Mouse (Mus musculus) neural tube, embryonic 11.5 days (tissue): ENCODE measurements around the gene Higd2a. TPM values are rescaled to one million over a fixed set of nuclear protein-coding genes. Genes with fewer than 3 reads are reported as not detected.
"Not testable (repeated sequence)": the region's sequence is repeated elsewhere in the genome, so short reads cannot be mapped to it uniquely, and the experiment has no call there.

Experiments used
- ATAC-seq: fragments of 200-750 bp; cut with Nextera tagmentation; 2 replicates; pipeline ENCODE4 v1.8.0; 2017; ENCODE audit warnings: moderate number of reproducible peaks, mild to moderate bottlenecking, moderate TSS enrichment, moderate library complexity; ENCODE audit not compliant: insufficient read depth, low FRiP score, low TSS enrichment
- DNase-seq: peaks from one replicate; pipeline ENCODE4 v3.0.0-alpha.2; 2015; ENCODE audit warnings: low spot score
- H3K27ac ChIP-seq: fragments of 300-500 bp; sonication (generic); 2 replicates; pipeline ENCODE4 v1.5.1; 2014; ENCODE audit warnings: low read depth, mild to moderate bottlenecking, low read length
- H3K27me3 ChIP-seq: fragments of 300-500 bp; sonication (generic); 2 replicates; pipeline ENCODE4 v1.6.1; 2014; ENCODE audit warnings: mild to moderate bottlenecking, low read length, mixed read lengths; ENCODE audit not compliant: control insufficient read depth, insufficient read depth
- H3K36me3 ChIP-seq: fragments of 300-500 bp; sonication (generic); 2 replicates; pipeline ENCODE4 v1.6.1; 2014; ENCODE audit warnings: mild to moderate bottlenecking, low read length, moderate library complexity, mixed read lengths; ENCODE audit not compliant: control insufficient read depth, insufficient read depth
- H3K4me1 ChIP-seq: fragments of 300-500 bp; sonication (generic); 2 replicates; pipeline ENCODE4 v1.6.1; 2014; ENCODE audit warnings: low read length, mixed read lengths; ENCODE audit not compliant: control insufficient read depth, insufficient read depth
- H3K4me2 ChIP-seq: fragments of 300-500 bp; sonication (generic); 2 replicates; pipeline ENCODE4 v1.6.1; 2014; ENCODE audit warnings: low read depth, mild to moderate bottlenecking, moderate library complexity
- H3K4me3 ChIP-seq: fragments of 300-500 bp; sonication (generic); 2 replicates; pipeline ENCODE4 v1.5.1; 2014; ENCODE audit warnings: low read depth, low read length
- H3K9ac ChIP-seq: fragments of 300-500 bp; sonication (generic); 2 replicates; pipeline ENCODE4 v1.6.1; 2014; ENCODE audit warnings: mild to moderate bottlenecking, low read length
- H3K9me3 ChIP-seq: fragments of 300-500 bp; sonication (generic); 2 replicates; pipeline ENCODE4 v1.6.1; 2016; ENCODE audit warnings: low read length; ENCODE audit not compliant: control insufficient read depth
- WGBS: fragments of 180-500 bp; shearing (Covaris S2); extraction: QIAGEN DNeasy Blood & Tissue Kit; methylation state at CpG from one replicate; pipeline ENCODE4 v1.1.7; 2014; 5-methylcytosine and 5-hydroxymethylcytosine counted together
- polyA plus RNA-seq: library from polyadenylated mRNA; unstranded; fragments of >200 nt; fragmentation: Nextera tagmentation; extraction: Ambion mirVana; gene quantifications from 2 replicates; pipeline ENCODE4 v1.2.1, GENCODE M21; 2014

The Higd2a gene
- polyA plus RNA-seq, 1 experiment from 2014 or later: 147 TPM

DNA sequence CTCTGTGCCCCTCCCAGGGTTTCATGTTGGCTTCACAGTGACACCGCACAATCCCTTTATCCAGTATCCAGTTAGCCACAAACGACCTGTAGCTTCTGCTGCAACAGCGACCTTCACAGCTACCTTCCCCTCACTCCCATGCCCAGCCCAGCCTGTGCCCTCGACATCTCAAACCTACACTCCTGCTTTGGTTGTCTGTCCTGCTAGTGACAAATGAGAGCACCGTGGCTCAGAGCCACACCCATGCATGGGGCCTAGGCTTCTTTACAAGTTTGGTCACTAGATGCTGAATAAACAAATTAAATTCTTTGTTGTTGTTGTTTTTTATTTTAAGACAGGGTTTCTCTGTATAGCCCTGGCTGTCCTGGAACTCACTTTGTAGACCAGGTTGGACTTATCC lies 17.2 kb downstream of the Higd2a start:
- peaks cover 6% of the 10 kb centered on the region; the same call in 1 of the 2 replicates for H3K4me1 ChIP-seq
- H3K27ac ChIP-seq: no peak overlapping the region
- H3K4me2 ChIP-seq: no peak overlapping the region
- H3K9ac ChIP-seq: no peak overlapping the region
- H3K36me3 ChIP-seq: no peaks in the 10 kb centered on the region
- DNase-seq (no peak), ATAC-seq (no peak)
- H3K9me3 ChIP-seq: no peaks in the 10 kb centered on the region
- 0 out of 2 replicates have a peak, but pooled peaks cover 3% of the 10 kb centered on the region for H3K27me3 ChIP-seq
- WGBS: 72% methylated on average over 5 of the region's 5 CpGs
- H3K4me3 ChIP-seq: no peak overlapping the region

DNA sequence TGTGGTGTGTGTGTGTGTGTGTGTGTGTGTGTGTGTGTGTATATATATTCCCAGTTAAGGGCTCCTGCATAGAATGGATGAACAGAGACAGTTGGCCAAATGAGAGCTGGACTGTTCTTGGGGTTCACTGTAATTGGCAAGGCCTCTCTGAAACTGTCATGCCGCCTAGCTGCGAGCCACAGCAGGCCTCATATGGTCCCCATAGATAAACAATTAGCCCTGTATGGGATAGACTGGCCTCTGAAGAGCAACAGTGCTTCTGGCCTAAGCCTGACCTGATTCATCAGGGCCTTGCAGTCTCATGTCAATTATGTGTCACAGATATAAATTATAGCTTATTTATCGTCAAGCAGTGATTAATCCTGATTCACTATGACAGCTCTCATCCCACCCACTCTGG lies 18.0 kb downstream of the Higd2a start:
- Histone ChIP-seq H3K27me3 (0 out of 2 replicates have a peak, but pooled peaks cover 3% of the 10 kb centered on the region), H3K27ac (no peak overlapping the region), H3K4me2 (no peak overlapping the region), H3K9ac (no peak overlapping the region), H3K4me3 (no peak overlapping the region), H3K4me1 (peaks cover 6% of the 10 kb centered on the region; the same call in 1 of the 2 replicates), H3K9me3 (no peaks in the 10 kb centered on the region), H3K36me3 (no peaks in the 10 kb centered on the region)
- DNase-seq (no peak), ATAC-seq (no peak)
- 75% methylated on average over 3 of the region's 3 CpGs for WGBS

DNA sequence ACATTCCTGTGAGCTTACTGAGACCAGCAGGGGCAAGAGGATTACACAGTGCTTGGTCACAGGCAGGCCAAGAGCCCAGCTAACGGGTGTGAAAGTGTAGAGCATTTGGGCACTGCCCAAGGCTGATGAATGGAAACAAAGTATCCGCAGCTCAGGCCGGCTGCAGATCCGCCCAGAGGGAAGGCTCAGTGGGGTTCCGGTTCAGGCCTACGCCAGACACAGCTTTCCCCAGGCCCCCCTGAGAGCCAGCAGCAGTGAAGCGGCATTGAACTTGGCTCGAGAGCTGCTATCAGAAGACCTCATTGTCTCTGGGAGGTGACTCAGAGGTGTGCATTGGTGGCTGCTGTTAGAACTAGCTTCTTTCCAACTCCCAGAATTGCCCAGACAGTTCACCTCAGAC lies 18.7 kb downstream of the Higd2a start:
- no peaks in the 10 kb centered on the region for H3K36me3 ChIP-seq
- ATAC-seq: no peak
- no peak overlapping the region for H3K9ac ChIP-seq
- 6% methylated on average over 8 of the region's 8 CpGs for WGBS
- H3K27ac ChIP-seq: no peak overlapping the region
- no peak overlapping the region for H3K4me3 ChIP-seq
- no peak overlapping the region for H3K4me2 ChIP-seq
- no peaks in the 10 kb centered on the region for H3K9me3 ChIP-seq
- peaks cover 6% of the 10 kb centered on the region; the same call in 1 of the 2 replicates for H3K4me1 ChIP-seq
- 0 out of 2 replicates have a peak, but pooled peaks cover 3% of the 10 kb centered on the region for H3K27me3 ChIP-seq
- no peak for DNase-seq

DNA sequence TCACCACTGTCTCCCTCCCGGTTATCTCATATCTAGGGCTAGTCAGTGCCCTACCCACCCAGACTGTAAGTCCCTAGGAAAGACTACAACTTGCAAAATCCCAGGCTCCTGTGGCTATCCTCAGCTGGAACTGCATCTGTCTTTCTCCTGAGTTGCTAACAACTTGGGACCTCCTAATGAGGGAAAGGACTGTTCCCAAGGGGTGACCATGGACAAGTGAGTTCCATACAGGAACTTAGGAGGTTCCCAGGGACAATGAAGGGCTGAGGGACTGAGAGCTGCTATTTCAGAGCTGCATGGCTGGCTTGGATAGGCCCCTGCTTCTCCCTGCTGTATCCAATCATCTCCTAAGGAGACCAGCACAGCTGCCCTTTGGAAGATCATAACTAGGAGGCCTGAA lies 19.3 kb downstream of the Higd2a start:
- Histone ChIP-seq H3K4me2 (no peak overlapping the region), H3K9me3 (no peaks in the 10 kb centered on the region), H3K9ac (no peak overlapping the region), H3K27ac (no peak overlapping the region), H3K27me3 (0 out of 2 replicates have a peak, but pooled peaks cover 3% of the 10 kb centered on the region), H3K4me3 (no peak overlapping the region), H3K4me1 (peaks cover 6% of the 10 kb centered on the region; the same call in 1 of the 2 replicates), H3K36me3 (no peaks in the 10 kb centered on the region)
- WGBS: 24% methylated on average over 1 of the region's 1 CpGs
- ATAC-seq (no peak), DNase-seq (no peak)

DNA sequence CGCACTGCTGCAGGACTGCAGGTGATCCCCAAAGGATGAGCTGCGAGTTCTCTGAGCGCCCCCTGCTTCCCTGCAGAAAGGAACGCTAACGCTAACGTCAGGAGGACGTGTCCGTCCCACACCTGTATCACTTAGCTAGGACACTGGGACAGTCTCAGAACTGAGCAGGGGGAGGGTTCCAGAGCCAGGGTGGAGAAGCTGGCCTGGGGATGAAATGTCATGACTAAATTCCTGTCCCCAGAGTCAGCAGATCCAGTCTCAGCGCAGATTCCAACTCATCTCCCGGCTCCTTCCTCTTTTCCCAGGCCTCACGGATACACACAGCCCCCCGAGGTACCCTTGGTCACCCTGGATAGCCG lies 20.6 kb downstream of the Higd2a start:
- no peaks in the 10 kb centered on the region for H3K9me3 ChIP-seq
- H3K9ac ChIP-seq: peak overlapping the region; percentile 61
- 0 out of 2 replicates have a peak, but pooled peaks cover 3% of the 10 kb centered on the region for H3K27me3 ChIP-seq
- DNase-seq (no peak), ATAC-seq (no peak)
- H3K36me3 ChIP-seq: no peaks in the 10 kb centered on the region
- 9% methylated on average over 13 of the region's 13 CpGs for WGBS
- H3K4me2 ChIP-seq: peak overlapping the region; percentile 95
- peak overlapping the region; percentile 44 for H3K4me3 ChIP-seq
- H3K27ac ChIP-seq: no peak overlapping the region
- peaks cover 6% of the 10 kb centered on the region; the same call in 1 of the 2 replicates for H3K4me1 ChIP-seq

DNA sequence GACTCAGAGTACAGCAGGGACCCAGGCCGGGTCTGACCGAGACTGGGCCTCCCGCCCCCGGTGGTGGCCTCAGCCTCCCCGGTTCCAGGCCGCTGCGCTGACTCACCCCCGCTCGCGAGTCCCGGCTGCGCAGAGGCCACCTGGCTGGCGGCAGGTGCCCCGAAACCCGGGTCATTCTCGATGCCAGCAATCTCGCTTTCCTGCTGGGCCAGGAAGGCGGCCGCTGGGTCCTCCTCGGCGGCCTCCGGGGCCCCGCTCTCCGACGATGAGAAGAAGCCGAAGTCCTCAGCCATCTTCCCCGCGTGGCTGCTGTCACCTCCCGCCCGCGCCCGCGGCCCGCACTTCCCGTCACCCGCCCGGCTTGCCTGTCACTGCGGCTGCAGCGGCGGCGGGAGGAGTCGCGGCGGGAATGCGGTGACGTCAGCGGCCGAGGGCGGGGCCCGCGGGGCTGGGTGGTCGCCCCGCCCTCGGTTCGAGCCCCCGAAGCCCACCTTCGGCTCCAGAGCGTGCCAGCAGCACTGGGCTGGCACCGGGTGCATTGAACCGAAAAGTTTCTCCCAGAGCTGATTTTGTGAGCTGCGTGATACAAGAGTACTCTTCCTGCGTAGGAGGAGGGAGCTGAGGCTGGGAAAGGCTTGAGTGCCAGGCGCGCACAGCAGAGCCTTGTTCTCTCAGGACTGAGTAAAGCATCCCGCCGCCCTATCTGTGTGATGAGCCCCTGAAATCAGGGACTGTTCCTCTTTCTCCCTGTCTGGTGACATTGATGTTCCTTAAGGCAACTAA lies 21.2 kb downstream of the Higd2a start, which contains the start of gene Cltb:
Gene Cltb, minus strand, starts transcription at position 373 of the 783 bp plus-strand sequence.
- Histone ChIP-seq H3K4me2 (peak within 1 kb of the TSS; percentile 95), H3K4me1 (peaks cover 6% of the 10 kb centered on the region; the same call in 1 of the 2 replicates), H3K9me3 (no peaks in the 10 kb centered on the region), H3K9ac (peak within 1 kb of the TSS; percentile 61), H3K4me3 (peak within 1 kb of the TSS; percentile 44), H3K36me3 (no peaks in the 10 kb centered on the region), H3K27ac (no peak within 1 kb of the TSS), H3K27me3 (0 out of 2 replicates have a peak, but pooled peaks cover 3% of the 10 kb centered on the region)
- WGBS: under 1% methylated on average over 66 of the region's 66 CpGs
- ATAC-seq (peak; percentile 48), DNase-seq (peak; percentile 88)

DNA sequence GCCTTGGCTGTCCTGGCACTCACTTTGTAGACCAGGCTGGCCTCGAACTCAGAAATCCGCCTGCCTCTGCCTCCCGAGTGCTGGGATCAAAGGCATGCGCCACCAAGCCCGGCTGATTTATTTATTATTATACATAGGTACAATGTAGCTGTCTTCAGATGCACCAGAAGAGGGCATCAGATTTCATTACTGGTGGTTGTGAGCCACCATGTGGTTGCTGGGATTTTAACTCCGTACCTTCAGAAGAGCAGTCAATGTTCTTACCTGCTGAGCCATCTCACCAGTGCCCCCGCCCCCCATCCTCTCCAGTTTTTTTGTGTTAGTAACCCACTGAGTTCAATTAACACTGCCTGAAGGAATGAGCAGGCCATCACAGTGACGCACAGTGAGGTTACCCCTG lies 23.1 kb downstream of the Higd2a start:
- H3K4me1 ChIP-seq, ATAC-seq: not testable (repeated sequence)

DNA sequence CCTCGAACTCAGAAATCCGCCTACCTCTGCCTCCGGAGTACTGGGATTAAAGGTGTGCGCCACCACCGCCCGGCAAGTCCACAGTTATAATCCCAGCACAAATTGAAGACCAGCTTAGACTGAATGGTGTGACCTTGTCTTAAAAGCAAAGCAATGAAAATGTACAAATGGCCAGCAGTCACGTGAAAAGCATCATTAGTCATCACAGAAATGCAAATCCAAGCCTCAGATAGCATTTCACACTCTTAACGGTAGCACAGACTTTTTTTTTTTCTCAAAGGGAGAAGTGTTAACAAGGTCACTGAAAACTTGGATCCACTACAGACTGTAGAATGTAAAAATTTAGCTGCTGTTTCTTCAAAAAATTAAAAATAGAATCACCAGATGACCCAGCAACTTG lies 26.3 kb downstream of the Higd2a start:
- ATAC-seq (no peak), DNase-seq (no peak)
- Histone ChIP-seq H3K9me3 (no peaks in the 10 kb centered on the region), H3K36me3 (no peaks in the 10 kb centered on the region), H3K27me3 (no peaks in the 10 kb centered on the region), H3K4me2 (no peak overlapping the region), H3K4me1 (0 out of 2 replicates have a peak, but pooled peaks cover 3% of the 10 kb centered on the region), H3K4me3 (no peak overlapping the region), H3K9ac (no peak overlapping the region), H3K27ac (no peak overlapping the region)
- WGBS: 84% methylated on average over 8 of the region's 8 CpGs

More for the DNA sequence above, 23.1 kb downstream of the Higd2a start:
- 86% methylated on average over 8 of the region's 8 CpGs for WGBS
- H3K27ac ChIP-seq, H3K9me3 ChIP-seq, H3K9ac ChIP-seq, DNase-seq, H3K36me3 ChIP-seq, H3K27me3 ChIP-seq, H3K4me3 ChIP-seq, H3K4me2 ChIP-seq: not testable (repeated sequence)

DNA sequence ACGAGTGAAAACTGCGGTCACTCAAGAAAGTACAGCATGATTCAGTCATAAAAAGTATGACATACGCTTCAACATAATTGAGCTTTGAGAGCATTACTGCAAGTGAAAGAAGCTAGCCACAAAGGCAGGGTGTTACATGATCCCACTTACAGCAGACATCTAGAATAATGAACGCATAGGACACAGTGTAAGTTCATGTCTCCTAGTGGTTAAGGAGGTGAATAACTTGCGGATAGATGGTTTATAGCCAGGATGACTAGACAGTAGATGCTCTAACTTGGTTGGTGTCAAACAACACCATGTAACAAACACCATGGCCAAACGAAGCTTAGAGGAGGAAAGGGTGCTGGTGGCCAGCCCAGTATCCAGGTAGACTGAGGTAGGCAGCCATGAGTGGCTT lies 27.0 kb downstream of the Higd2a start:
- Histone ChIP-seq H3K4me3 (no peak overlapping the region), H3K4me2 (no peak overlapping the region), H3K9me3 (no peaks in the 10 kb centered on the region), H3K27ac (no peak overlapping the region), H3K9ac (no peak overlapping the region), H3K27me3 (no peaks in the 10 kb centered on the region), H3K4me1 (no peaks in the 10 kb centered on the region), H3K36me3 (no peaks in the 10 kb centered on the region)
- DNase-seq: no peak
- 71% methylated on average over 6 of the region's 6 CpGs for WGBS
- no peak for ATAC-seq
